In genomic region chr7:141901825-141902224, GRCm38 (mm10) we compare ENCODE assay signal across 8 mouse cellular contexts. TPM values are rescaled to one million over a fixed set of nuclear protein-coding genes. Genes with fewer than 3 reads are reported as not detected.
A peak's percentile ranks its signal among the peaks of the same experiment; 100 is the strongest.
DNase-seq lines count a peak whose midpoint lies in the region; ATAC-seq and TF ChIP-seq lines count a peak whose summit lies in the region.

No protein-coding gene starts in this region.

- no peak for TF ChIP-seq CTCF in cortical plate, adult 2 months (IDR thresholded peaks at IDR 0.05; ENCODE audit: extremely low read depth, insufficient read depth, low read length)
- TF ChIP-seq CTCF in heart, postnatal 0 days (IDR thresholded peaks at IDR 0.05; ENCODE audit: low read depth): no peak

- H3K9me3 ChIP-seq in lung, embryonic 15.5 days: no peaks in the 10 kb centered on the region
- H3K9me3 ChIP-seq in heart, postnatal 0 days (replicated peaks; ENCODE audit: control insufficient read depth, low read length): no peaks in the 10 kb centered on the region

- H3K9ac ChIP-seq in lung, embryonic 15.5 days: peak overlapping the region; percentile 93
- peak overlapping the region; percentile 75 for H3K9ac ChIP-seq in heart, postnatal 0 days (replicated peaks; ENCODE audit: low read depth, low read length)

- WGBS in lung, embryonic 15.5 days: under 1% methylated on average over 16 of the region's 16 CpGs
- 0% methylated on average over 16 of the region's 16 CpGs for WGBS in heart, postnatal 0 days
- WGBS in macrophage (ENCODE audit: missing documents): 0% methylated on average over 12 of the region's 16 CpGs

- H3K4me3 ChIP-seq in lung, embryonic 15.5 days: peak overlapping the region; percentile 88
- H3K4me3 ChIP-seq in cortical plate, adult 2 months (ENCODE audit: insufficient read depth, low read length): peak overlapping the region; percentile 90
- H3K4me3 ChIP-seq in heart, postnatal 0 days (ENCODE audit: low read depth, low read length): peak overlapping the region; percentile 78
- peak overlapping the region; percentile 99 for H3K4me3 ChIP-seq in macrophage (ENCODE audit: inconsistent target)

- H3K4me2 ChIP-seq in lung, embryonic 15.5 days: peak overlapping the region; percentile 87
- H3K4me2 ChIP-seq in heart, postnatal 0 days (ENCODE audit: low read depth, low read length): peak overlapping the region; percentile 89

- no peak for TF ChIP-seq EP300 in heart, postnatal 0 days (IDR thresholded peaks at IDR 0.05; ENCODE audit: low read depth)

- no peak for TF ChIP-seq POLR2A in cortical plate, adult 2 months (IDR thresholded peaks at IDR 0.05; ENCODE audit: extremely low read depth, insufficient read depth, low read length)

- ATAC-seq in lung, embryonic 15.5 days (ENCODE audit: borderline replicate concordance, extremely low read depth, low FRiP score, low TSS enrichment): peak; percentile 21
- ATAC-seq in heart, postnatal 0 days (ENCODE audit: insufficient read depth, low read depth): peak; percentile 14; the same call in 1 of the 2 replicates

- no peak for DNase-seq in lung, postnatal 36 days
- DNase-seq in heart, postnatal 0 days (ENCODE audit: low spot score): no peak
- no peak for DNase-seq in left cerebral cortex, postnatal 36 days (ENCODE audit: low spot score in 2 of 2)
- no peak for DNase-seq in ovary, postnatal 14 days (ENCODE audit: low spot score)
- no peak for DNase-seq in T-cell, adult 2 months (ENCODE audit: low spot score)

- H3K27ac ChIP-seq in lung, embryonic 15.5 days: peak overlapping the region; percentile 51; the same call in 1 of the 2 replicates
- H3K27ac ChIP-seq in cortical plate, adult 2 months (ENCODE audit: insufficient read depth, low read length): 0 out of 2 replicates have a peak overlapping the region, but pooled peaks have one; percentile 16
- peak overlapping the region; percentile 40 for H3K27ac ChIP-seq in heart, postnatal 0 days (ENCODE audit: low read depth)
- peak overlapping the region; percentile 75 for H3K27ac ChIP-seq in macrophage

- peaks cover 27% of the 10 kb centered on the region for H3K4me1 ChIP-seq in lung, embryonic 15.5 days
- peaks cover 14% of the 10 kb centered on the region for H3K4me1 ChIP-seq in cortical plate, adult 2 months (ENCODE audit: control insufficient read depth, insufficient read depth, low read length)
- H3K4me1 ChIP-seq in heart, postnatal 0 days (ENCODE audit: control insufficient read depth, insufficient read depth): peaks cover 29% of the 10 kb centered on the region

- H3K27me3 ChIP-seq in lung, embryonic 15.5 days: peaks cover 27% of the 10 kb centered on the region
- peaks cover 6% of the 10 kb centered on the region; the same call in 1 of the 2 replicates for H3K27me3 ChIP-seq in heart, postnatal 0 days (ENCODE audit: control insufficient read depth, insufficient read depth, low read length)

- H3K36me3 ChIP-seq in lung, embryonic 15.5 days: no peaks in the 10 kb centered on the region
- H3K36me3 ChIP-seq in heart, postnatal 0 days (replicated peaks; ENCODE audit: control insufficient read depth, insufficient read depth, low read length): no peaks in the 10 kb centered on the region
- H3K36me3 ChIP-seq in macrophage (ENCODE audit: inconsistent target): no peaks in the 10 kb centered on the region

- intact Hi-C loops in left cerebral cortex, postnatal 36 days (cut with DNase I): loop anchor here (5.0 kb wide), 1 partner anchor 45 kb away; the partner anchor contains the start of gene Brsk2

- H3K79me2 ChIP-seq in macrophage (ENCODE audit: inconsistent target): peaks cover 53% of the 10 kb centered on the region

RNA-seq across cellular contexts. Expression of gene Tollip, which starts 16.5 kb away (rescaled TPM):
- polyA plus RNA-seq in lung, embryonic 15.5 days (2015; fragmentation: Nextera tagmentation; extraction: Ambion mirVana): 46.5 and 50.7 TPM in 2 replicates
- polyA plus RNA-seq in cortical plate, adult 2 months (2012; rRNA removed): 121 and 122 TPM in 2 replicates
- 60.0 and 70.3 TPM in 2 replicates for total RNA-seq in heart, postnatal 0 days (2014; rRNA removed; ENCODE audit: low replicate concordance)
- polyA plus RNA-seq in heart, postnatal 0 days (2015; fragmentation: Nextera tagmentation; extraction: Ambion mirVana): 28.1 and 30.8 TPM in 2 replicates
- 100 to 1,000 TPM in 9 of 26 experiments, 10 to 100 TPM in 17; 39.0 to 224 (median 82.2) TPM for total RNA-seq in macrophage (2018; cell fraction: chromatin; rRNA removed)
- total RNA-seq in macrophage (2018; cell fraction: cytosol; rRNA removed): 100 to 1,000 TPM in 4 of 26 experiments, 10 to 100 TPM in 22; 49.7 to 129 (median 77.4) TPM
- 100 to 1,000 TPM in 6 of 26 experiments, 10 to 100 TPM in 20; 47.6 to 144 (median 73.2) TPM for total RNA-seq in macrophage (2018; cell fraction: nucleus; rRNA removed)
- 55.0 to 65.0 TPM (median 55.4 TPM) in 3 replicates for polyA plus RNA-seq in macrophage (2018)
- 100 to 1,000 TPM; 131 to 140 TPM for total RNA-seq in left cerebral cortex, postnatal 36 days (2021)

RNA-seq across cellular contexts. Expression of gene Brsk2, which starts 47.7 kb away (rescaled TPM):
- polyA plus RNA-seq in lung, embryonic 15.5 days (2015; fragmentation: Nextera tagmentation; extraction: Ambion mirVana): 0.48 and 0.69 TPM in 2 replicates
- 179 and 188 TPM in 2 replicates for polyA plus RNA-seq in cortical plate, adult 2 months (2012; rRNA removed)
- total RNA-seq in heart, postnatal 0 days (2014; rRNA removed; ENCODE audit: low replicate concordance): not detected in 2 replicates
- 0.30 and 0.37 TPM in 2 replicates for polyA plus RNA-seq in heart, postnatal 0 days (2015; fragmentation: Nextera tagmentation; extraction: Ambion mirVana)
- under 1 TPM in 4 of 26 experiments, not detected in 22; 0.33 to 0.53 (median 0.36) TPM for total RNA-seq in macrophage (2018; cell fraction: chromatin; rRNA removed)
- not detected for total RNA-seq in macrophage (2018; cell fraction: cytosol; rRNA removed)
- not detected for total RNA-seq in macrophage (2018; cell fraction: nucleus; rRNA removed)
- not detected in 3 replicates for polyA plus RNA-seq in macrophage (2018)
- 100 to 1,000 TPM; 229 to 232 TPM for total RNA-seq in left cerebral cortex, postnatal 36 days (2021)

Comparison
In these comparisons a context has a peak if more than half of its experiments do, and no peak if none do; other contexts are left out.
1. H3K27ac ChIP-seq: peak in every context shown above with its lines; median percentile 75 in macrophage; 51 in lung, embryonic 15.5 days; 40 in heart, postnatal 0 days; 16 in cortical plate, adult 2 months.
2. RNA of gene Brsk2, which starts 47.7 kb away (polyA plus RNA-seq): 179 to 188 TPM in cortical plate, adult 2 months; 0.48 to 0.69 TPM in lung, embryonic 15.5 days, 0.30 to 0.37 TPM in heart, postnatal 0 days and not detected in macrophage; every median in the first group is over 100 times any median in the second.
3. Peak in every context shown above with its lines, with median percentiles within 50 percentile points of each other: H3K4me3 ChIP-seq.